Comparison of ENCODE assay signal across 8 mouse cellular contexts in genomic region chr16:77027976-77028686, GRCm38 (mm10). TPM values are rescaled to one million over a fixed set of nuclear protein-coding genes. Genes with fewer than 3 reads are reported as not detected.
DNase-seq lines count a peak whose midpoint lies in the region; ATAC-seq and TF ChIP-seq lines count a peak whose summit lies in the region.
"Had no signal": no experiment of that assay in that cellular context is flagged by ENCODE, and none has a peak within 500 bp of the region (broad histone marks: within the 10 kb centered on the region; RNA-seq: fewer than 3 reads in every experiment).

No protein-coding gene starts in this region.

- H3K9me3 ChIP-seq in hindbrain, embryonic 10.5 days = peaks cover 11% of the 10 kb centered on the region
- no peaks in the 10 kb centered on the region for H3K9me3 ChIP-seq in hindbrain, embryonic 11.5 days (ENCODE audit: control insufficient read depth, low read length)
- no peaks in the 10 kb centered on the region for H3K9me3 ChIP-seq in midbrain, embryonic 16.5 days (replicated peaks; ENCODE audit: control insufficient read depth, low read length, poor library complexity, severe bottlenecking)
- H3K9me3 ChIP-seq in midbrain, embryonic 13.5 days = peaks cover 15% of the 10 kb centered on the region; the same call in 1 of the 2 replicates
- no peaks in the 10 kb centered on the region for H3K9me3 ChIP-seq in limb, embryonic 11.5 days (ENCODE audit: control insufficient read depth, low read length)
- H3K9me3 ChIP-seq in stomach, postnatal 0 days (ENCODE audit: control insufficient read depth, low read length) = 0 out of 2 replicates have a peak, but pooled peaks cover 3% of the 10 kb centered on the region

- ATAC-seq in hindbrain, embryonic 11.5 days (ENCODE audit: low FRiP score) = no peak
- 0 out of 2 replicates have a peak, but pooled peaks have one; percentile 8 for ATAC-seq in midbrain, embryonic 16.5 days
- no peak for ATAC-seq in midbrain, embryonic 13.5 days
- no peak for ATAC-seq in limb, embryonic 11.5 days (ENCODE audit: insufficient number of reproducible peaks, low FRiP score, low TSS enrichment, low read depth)
- no peak for ATAC-seq in stomach, postnatal 0 days (ENCODE audit: low FRiP score, low TSS enrichment)

- no peak overlapping the region for H3K4me2 ChIP-seq in hindbrain, embryonic 11.5 days (replicated peaks; ENCODE audit: low read depth, low read length)
- no peak overlapping the region for H3K4me2 ChIP-seq in midbrain, embryonic 16.5 days (ENCODE audit: low read length)
- no peak overlapping the region for H3K4me2 ChIP-seq in midbrain, embryonic 13.5 days (replicated peaks)
- no peak overlapping the region for H3K4me2 ChIP-seq in limb, embryonic 11.5 days (ENCODE audit: low read depth, severe bottlenecking)
- H3K4me2 ChIP-seq in stomach, postnatal 0 days (replicated peaks; ENCODE audit: low read depth) = peak overlapping the region; percentile 45

- no peak for TF ChIP-seq EP300 in stomach, postnatal 0 days (optimal IDR thresholded peaks at IDR 0.05)

- peaks cover 22% of the 10 kb centered on the region for H3K4me1 ChIP-seq in hindbrain, embryonic 10.5 days (replicated peaks)
- H3K4me1 ChIP-seq in hindbrain, embryonic 11.5 days (replicated peaks; ENCODE audit: control insufficient read depth, insufficient read depth, low read length) = no peaks in the 10 kb centered on the region
- H3K4me1 ChIP-seq in midbrain, embryonic 16.5 days (ENCODE audit: control insufficient read depth, insufficient read depth, low read length) = peaks cover 9% of the 10 kb centered on the region; the same call in 1 of the 2 replicates
- peaks cover 19% of the 10 kb centered on the region for H3K4me1 ChIP-seq in midbrain, embryonic 13.5 days (replicated peaks)
- H3K4me1 ChIP-seq in limb, embryonic 11.5 days (ENCODE audit: control insufficient read depth, insufficient read depth, low read length) = 0 out of 2 replicates have a peak, but pooled peaks cover 3% of the 10 kb centered on the region
- no peaks in the 10 kb centered on the region; the same call in 1 of the 2 replicates for H3K4me1 ChIP-seq in stomach, postnatal 0 days (replicated peaks; ENCODE audit: control insufficient read depth, insufficient read depth)

- 0 out of 2 replicates have a peak overlapping the region, but pooled peaks have one; percentile 30 for H3K27ac ChIP-seq in hindbrain, embryonic 10.5 days
- no peak overlapping the region for H3K27ac ChIP-seq in hindbrain, embryonic 11.5 days (ENCODE audit: low read depth, low read length)
- no peak overlapping the region for H3K27ac ChIP-seq in midbrain, embryonic 16.5 days (ENCODE audit: low read length)
- no peak overlapping the region for H3K27ac ChIP-seq in midbrain, embryonic 13.5 days
- no peak overlapping the region for H3K27ac ChIP-seq in limb, embryonic 11.5 days (replicated peaks; ENCODE audit: low read depth, low read length)
- H3K27ac ChIP-seq in stomach, postnatal 0 days (replicated peaks) = no peak overlapping the region

- no peak overlapping the region for H3K4me3 ChIP-seq in hindbrain, embryonic 10.5 days
- H3K4me3 ChIP-seq in hindbrain, embryonic 11.5 days (ENCODE audit: low read depth, low read length) = no peak overlapping the region
- H3K4me3 ChIP-seq in midbrain, embryonic 16.5 days (ENCODE audit: low read depth, low read length) = no peak overlapping the region
- H3K4me3 ChIP-seq in midbrain, embryonic 13.5 days (replicated peaks) = no peak overlapping the region
- no peak overlapping the region for H3K4me3 ChIP-seq in limb, embryonic 11.5 days (ENCODE audit: low read depth, low read length)
- H3K4me3 ChIP-seq in stomach, postnatal 0 days (ENCODE audit: low read depth, low read length) = peak overlapping the region; percentile 27

- H3K9ac ChIP-seq in hindbrain, embryonic 11.5 days (ENCODE audit: low read depth, low read length) = no peak overlapping the region
- no peak overlapping the region for H3K9ac ChIP-seq in midbrain, embryonic 16.5 days (ENCODE audit: low read depth, low read length)
- H3K9ac ChIP-seq in midbrain, embryonic 13.5 days (replicated peaks) = no peak overlapping the region
- H3K9ac ChIP-seq in limb, embryonic 11.5 days (ENCODE audit: low read length) = no peak overlapping the region
- H3K9ac ChIP-seq in stomach, postnatal 0 days (ENCODE audit: low read length) = no peak overlapping the region; the same call in 1 of the 2 replicates

- no peak for TF ChIP-seq CTCF in stomach, postnatal 0 days (IDR thresholded peaks at IDR 0.05; ENCODE audit: low read depth)

- H3K27me3 ChIP-seq in hindbrain, embryonic 10.5 days (ENCODE audit: insufficient read depth, poor library complexity, severe bottlenecking) = no peaks in the 10 kb centered on the region
- H3K27me3 ChIP-seq in hindbrain, embryonic 11.5 days (ENCODE audit: control insufficient read depth, insufficient read depth, low read length) = no peaks in the 10 kb centered on the region
- H3K27me3 ChIP-seq in midbrain, embryonic 16.5 days (ENCODE audit: control insufficient read depth, insufficient read depth, low read depth, low read length) = no peaks in the 10 kb centered on the region
- no peaks in the 10 kb centered on the region for H3K27me3 ChIP-seq in midbrain, embryonic 13.5 days
- H3K27me3 ChIP-seq in limb, embryonic 11.5 days (ENCODE audit: control insufficient read depth, insufficient read depth, low read length) = no peaks in the 10 kb centered on the region
- no peaks in the 10 kb centered on the region for H3K27me3 ChIP-seq in stomach, postnatal 0 days (ENCODE audit: control insufficient read depth, insufficient read depth, low read length)

- 89% methylated on average over 14 of the region's 14 CpGs for WGBS in hindbrain, embryonic 10.5 days
- WGBS in hindbrain, embryonic 11.5 days = 86% methylated on average over 14 of the region's 14 CpGs
- WGBS in midbrain, embryonic 16.5 days = 81% methylated on average over 14 of the region's 14 CpGs
- WGBS in midbrain, embryonic 13.5 days = 87% methylated on average over 14 of the region's 14 CpGs
- 84% methylated on average over 14 of the region's 14 CpGs for WGBS in limb, embryonic 11.5 days
- WGBS in stomach, postnatal 0 days = 51% methylated on average over 14 of the region's 14 CpGs

- peaks cover 29% of the 10 kb centered on the region for H3K36me3 ChIP-seq in hindbrain, embryonic 10.5 days
- H3K36me3 ChIP-seq in hindbrain, embryonic 11.5 days (ENCODE audit: control insufficient read depth, insufficient read depth, low read length) = no peaks in the 10 kb centered on the region
- 0 out of 2 replicates have a peak, but pooled peaks cover 2% of the 10 kb centered on the region for H3K36me3 ChIP-seq in midbrain, embryonic 16.5 days (ENCODE audit: control insufficient read depth, insufficient read depth, low read length)
- peaks cover 18% of the 10 kb centered on the region for H3K36me3 ChIP-seq in midbrain, embryonic 13.5 days
- no peaks in the 10 kb centered on the region for H3K36me3 ChIP-seq in limb, embryonic 11.5 days (ENCODE audit: control insufficient read depth, insufficient read depth, low read length)
- H3K36me3 ChIP-seq in stomach, postnatal 0 days (ENCODE audit: control insufficient read depth, insufficient read depth, low read length) = no peaks in the 10 kb centered on the region; the same call in 1 of the 2 replicates

- DNase-seq in hindbrain, embryonic 10.5 days (ENCODE audit: low spot score) = no peak
- no peak for DNase-seq in hindbrain, embryonic 11.5 days (ENCODE audit: low spot score)
- peak; percentile 14 for DNase-seq in limb, embryonic 11.5 days (ENCODE audit: low spot score)
- DNase-seq in stomach, postnatal 0 days (ENCODE audit: low spot score) = no peak
- DNase-seq in thymus, postnatal 4 days = no peak
- DNase-seq: spleen, adult 18-20 months had no signal

RNA-seq across cellular contexts. Expression of gene Usp25, which starts 14.6 kb away (rescaled TPM):
- 15.1 and 20.8 TPM in 2 replicates for polyA plus RNA-seq in hindbrain, embryonic 10.5 days (2016; fragmentation: Nextera tagmentation; extraction: Ambion mirVana)
- polyA plus RNA-seq in hindbrain, embryonic 11.5 days (2014; fragmentation: Nextera tagmentation; extraction: Ambion mirVana) = 21.7 and 26.1 TPM in 2 replicates
- 8.5 and 9.7 TPM in 2 replicates for polyA plus RNA-seq in midbrain, embryonic 16.5 days (2015; fragmentation: Nextera tagmentation; extraction: Ambion mirVana)
- 10.1 and 10.3 TPM in 2 replicates for polyA plus RNA-seq in midbrain, embryonic 13.5 days (2015; fragmentation: Nextera tagmentation; extraction: Ambion mirVana)
- polyA plus RNA-seq in limb, embryonic 11.5 days (2014; fragmentation: Nextera tagmentation; extraction: Ambion mirVana) = 22.0 and 24.2 TPM in 2 replicates
- 30.3 and 31.1 TPM in 2 replicates for polyA plus RNA-seq in stomach, postnatal 0 days (2015; fragmentation: Nextera tagmentation; extraction: Ambion mirVana)
